Mouse (Mus musculus) kidney, adult 2 months (tissue): Measurements from ENCODE around the gene Ybx1. TPM values are rescaled to one million over a fixed set of nuclear protein-coding genes. Genes with fewer than 3 reads are reported as not detected.

ENCODE experiments used
- DNase-seq: peaks from one replicate; pipeline ENCODE4 v3.0.0; 2021
- H3K27ac ChIP-seq: fragments of 200-500 bp; 2 replicates; pipeline ENCODE4 v1.5.1; 2012; ENCODE audit warnings: low read depth, low read length, control low read depth, inconsistent platforms; ENCODE audit not compliant: insufficient read depth
- H3K27me3 ChIP-seq: fragments of 200-500 bp; replicated peaks from 2 replicates; pipeline ENCODE4 v1.6.1; 2012; ENCODE audit warnings: mild to moderate bottlenecking, moderate library complexity, low read length, inconsistent platforms; ENCODE audit not compliant: control insufficient read depth, insufficient read depth
- H3K36me3 ChIP-seq: fragments of 200-500 bp; 2 replicates; pipeline ENCODE4 v1.6.1; 2012; ENCODE audit warnings: mild to moderate bottlenecking, moderate library complexity, low read length, inconsistent platforms; ENCODE audit not compliant: control insufficient read depth, insufficient read depth
- H3K4me1 ChIP-seq: fragments of 200-500 bp; 2 replicates; pipeline ENCODE4 v1.6.1; 2011; ENCODE audit warnings: low read length; ENCODE audit not compliant: control insufficient read depth, insufficient read depth
- H3K4me3 ChIP-seq: fragments of 200-500 bp; 2 replicates; pipeline ENCODE4 v1.5.1; 2011; ENCODE audit warnings: mild to moderate bottlenecking, low read depth, low read length, control low read depth; ENCODE audit not compliant: insufficient read depth
- CTCF ChIP-seq: fragments of 200-500 bp; conservative IDR thresholded peaks from 2 replicates; pipeline ENCODE4 v1.5.1; 2011; ENCODE audit warnings: low read depth, mild to moderate bottlenecking, control low read depth, low read length, moderate library complexity, mixed read lengths; ENCODE audit not compliant: insufficient read depth, insufficient read length
- POLR2A ChIP-seq: fragments of 200-500 bp; IDR thresholded peaks from one replicate; pipeline ENCODE4 v1.6.1; 2011; ENCODE audit warnings: low read depth, low read length, control low read depth
- WGBS: fragments of 180-500 bp; shearing (Covaris S2); methylation state at CpG from one replicate; pipeline ENCODE4 v1.1.7; 2018; 5-methylcytosine and 5-hydroxymethylcytosine counted together
- polyA plus RNA-seq: library from polyadenylated mRNA; depleted of rRNA; stranded (reverse); fragments of >200 nt; gene quantifications from 2 replicates; pipeline ENCODE4 v1.2.3, GENCODE M21; 2012

Ybx1 gene
- polyA plus RNA-seq, 1 experiment, result 242 TPM

DNA sequence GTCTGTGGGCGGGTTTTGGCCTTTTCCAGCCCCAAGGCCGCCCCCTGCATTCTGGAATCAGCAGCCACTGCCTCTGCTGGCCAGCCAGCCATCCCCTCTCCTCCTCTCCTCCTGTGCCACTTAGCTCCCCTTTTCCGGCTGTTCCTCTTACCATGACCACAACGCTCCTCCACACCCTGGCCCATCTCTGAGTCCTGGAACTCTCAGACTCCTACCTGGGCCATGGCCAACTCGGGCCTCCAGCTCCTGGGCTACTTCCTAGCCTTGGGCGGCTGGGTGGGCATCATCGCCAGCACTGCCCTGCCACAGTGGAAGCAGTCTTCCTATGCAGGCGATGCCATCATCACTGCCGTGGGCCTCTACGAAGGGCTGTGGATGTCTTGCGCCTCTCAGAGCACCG is 39.1 kb downstream of the Ybx1 start, which contains the start of gene Cldn19:
Gene Cldn19 (plus strand): TSS at position 64 of the 400 bp plus-strand sequence.
- Histone ChIP-seq H3K27me3 (no peaks in the 10 kb centered on the region), H3K36me3 (no peaks in the 10 kb centered on the region), H3K4me1 (peaks cover 2% of the 10 kb centered on the region; the same call in 1 of the 2 replicates), H3K4me3 (peak within 1 kb of the TSS; percentile 55), H3K27ac (peak within 1 kb of the TSS; percentile 85)
- no peak for TF ChIP-seq POLR2A
- whole genome bisulfite sequencing, result 69% methylated on average over 12 of the region's 12 CpGs
- DNase-seq, result no peak

DNA sequence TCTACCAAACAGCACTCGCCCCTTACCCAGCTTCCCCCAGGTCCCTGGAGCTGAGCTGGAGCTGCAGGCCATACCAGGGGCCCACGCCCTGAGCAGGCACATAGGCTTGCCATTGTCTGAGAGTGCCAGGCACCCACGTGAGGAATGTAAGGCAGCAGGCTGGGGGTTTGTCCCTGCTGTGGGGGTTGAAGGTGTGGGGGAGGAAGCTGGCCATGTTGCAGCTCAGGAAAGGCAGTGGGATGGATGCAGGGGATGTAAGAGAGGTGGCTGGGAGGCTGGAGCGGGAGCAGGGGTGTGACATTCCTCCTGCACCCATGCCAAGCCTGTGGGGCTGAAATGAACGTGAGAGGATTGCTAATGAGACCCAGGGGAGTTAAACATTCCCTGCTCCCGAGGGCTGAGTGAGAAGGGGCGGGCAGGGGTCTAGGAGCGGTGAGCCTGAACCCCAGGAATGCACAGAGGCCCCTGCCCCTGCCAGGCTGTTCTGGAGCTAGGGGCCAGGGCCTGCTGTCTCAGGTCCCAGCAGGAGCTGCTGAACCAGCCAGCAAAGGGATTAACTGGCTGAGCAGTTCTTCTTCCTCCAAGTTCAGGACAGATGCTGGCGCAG is 40.3 kb downstream of the Ybx1 start:
- Histone ChIP-seq H3K27me3 (no peaks in the 10 kb centered on the region), H3K4me1 (no peaks in the 10 kb centered on the region), H3K36me3 (no peaks in the 10 kb centered on the region), H3K27ac (peak overlapping the region; percentile 85), H3K4me3 (no peak overlapping the region)
- TF ChIP-seq CTCF (no peak), POLR2A (no peak)
- peak; percentile 73 for DNase-seq
- 47% methylated on average over 9 of the region's 9 CpGs for WGBS

DNA sequence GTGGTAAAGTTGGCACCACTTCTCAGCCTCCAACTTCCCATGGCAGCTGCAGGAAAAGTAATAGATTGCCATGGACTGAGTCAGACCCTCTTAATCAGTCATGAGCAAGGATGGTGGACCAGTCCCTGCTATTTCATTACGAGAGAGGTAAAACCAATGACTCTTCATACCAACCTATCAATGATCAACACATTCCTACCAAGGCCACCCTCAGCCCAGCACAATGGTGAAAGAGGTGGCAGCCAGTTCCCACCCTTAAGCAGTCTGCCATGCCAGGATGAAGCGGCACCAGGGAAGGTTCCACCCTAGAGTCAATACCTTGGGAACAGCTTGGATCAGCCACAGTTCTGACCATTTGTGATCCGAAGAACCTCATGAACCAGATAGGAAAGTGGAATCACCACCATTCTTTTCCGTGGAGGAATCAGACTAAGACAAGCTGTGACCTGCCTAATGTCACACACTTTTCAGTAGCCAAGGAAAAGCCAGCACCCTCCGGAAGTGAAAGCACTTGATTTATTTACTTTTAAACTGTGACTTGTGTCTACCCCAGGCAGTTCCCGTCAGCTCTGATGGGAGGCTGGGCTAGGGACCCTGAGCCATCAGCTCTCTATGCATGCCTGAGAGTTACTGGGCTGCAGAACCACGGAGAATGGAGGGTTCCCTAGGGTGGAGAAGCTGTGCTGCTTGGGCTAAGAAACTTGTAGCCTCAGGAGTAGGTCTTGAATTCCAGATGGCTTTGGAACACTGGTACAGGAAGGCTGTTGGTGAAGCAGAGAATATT is 42.2 kb downstream of the Ybx1 start:
- Histone ChIP-seq H3K27ac (peak overlapping the region; percentile 61), H3K4me3 (no peak overlapping the region), H3K36me3 (no peaks in the 10 kb centered on the region), H3K27me3 (no peaks in the 10 kb centered on the region), H3K4me1 (no peaks in the 10 kb centered on the region)
- 42% methylated on average over 7 of the region's 7 CpGs for WGBS
- TF ChIP-seq POLR2A, result no peak
- TF ChIP-seq CTCF, result no peak
- peak; percentile 37 for DNase-seq

DNA sequence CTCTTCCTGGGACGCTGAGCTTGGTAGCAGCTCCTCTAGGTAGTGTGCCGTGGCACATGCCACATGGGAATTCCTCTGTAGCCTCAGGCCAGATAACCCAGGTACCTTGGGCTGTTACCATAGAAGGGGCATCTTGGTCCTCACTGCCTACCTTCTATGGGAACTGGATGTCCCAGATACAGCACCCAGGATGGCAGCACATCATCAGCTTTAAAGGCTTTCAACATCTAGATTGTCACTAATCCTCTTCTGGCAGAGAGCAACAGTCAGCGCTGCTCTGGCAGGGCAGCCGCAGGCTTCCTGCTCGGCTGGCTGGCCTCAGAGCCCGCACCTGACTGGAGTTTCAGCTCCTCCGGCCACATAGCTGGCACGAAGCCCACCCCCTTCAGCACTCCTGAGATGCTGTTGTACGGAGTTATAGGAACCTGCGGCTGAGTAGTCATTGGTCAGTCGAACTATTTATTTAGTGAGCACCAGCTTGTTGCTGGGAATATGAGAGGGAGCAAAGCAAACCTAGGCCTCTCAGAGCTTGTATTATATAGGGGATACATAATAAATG is 45.9 kb downstream of the Ybx1 start:
- DNase-seq, result peak; percentile 41
- H3K4me1 ChIP-seq, result 0 out of 2 replicates have a peak, but pooled peaks cover 3% of the 10 kb centered on the region
- no peak overlapping the region for H3K4me3 ChIP-seq
- WGBS, result 61% methylated on average over 11 of the region's 11 CpGs
- H3K27ac ChIP-seq, result no peak overlapping the region
- no peaks in the 10 kb centered on the region for H3K27me3 ChIP-seq
- no peak for TF ChIP-seq POLR2A
- H3K36me3 ChIP-seq, result no peaks in the 10 kb centered on the region

DNA sequence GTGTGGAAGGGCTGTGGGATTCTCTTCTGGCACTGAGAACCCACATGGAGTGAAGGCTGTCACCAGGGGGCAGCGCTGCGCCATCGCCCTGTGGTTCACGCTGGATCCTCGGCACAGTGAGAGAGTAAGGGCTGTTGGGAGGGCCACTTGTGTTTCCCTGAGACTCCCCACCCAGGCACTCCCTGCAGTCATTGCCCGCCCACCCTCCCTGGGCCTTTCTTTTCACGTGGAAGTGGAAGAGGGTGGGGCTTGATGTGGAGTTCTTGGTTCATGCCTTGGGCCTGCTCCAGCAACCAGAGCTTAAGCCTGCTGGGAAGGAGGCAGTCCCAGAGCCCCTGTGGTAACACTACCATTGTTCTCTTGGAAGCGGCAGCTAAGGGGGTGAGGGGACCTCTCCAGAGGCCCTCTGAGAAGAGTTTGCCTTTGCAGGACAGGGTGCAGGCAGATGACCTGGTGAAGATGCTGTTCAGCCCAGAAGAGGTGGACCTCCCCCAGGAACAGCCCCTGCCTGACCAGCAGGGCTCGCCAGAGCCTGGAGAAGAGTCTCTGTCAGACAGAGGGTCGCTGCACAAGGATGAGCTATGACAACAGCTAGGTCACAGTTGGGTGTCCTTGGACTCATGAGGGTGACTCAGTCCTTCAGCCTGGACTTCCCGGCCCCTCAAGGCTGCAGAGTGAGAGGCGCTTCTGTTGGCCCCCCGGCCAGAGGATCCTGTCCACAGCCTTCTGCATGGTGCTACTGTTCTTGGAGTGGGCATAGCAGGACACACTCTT is 46.8 kb downstream of the Ybx1 start:
- no peak overlapping the region for H3K4me3 ChIP-seq
- WGBS, result 40% methylated on average over 13 of the region's 13 CpGs
- H3K4me1 ChIP-seq, result 0 out of 2 replicates have a peak, but pooled peaks cover 3% of the 10 kb centered on the region
- no peaks in the 10 kb centered on the region for H3K36me3 ChIP-seq
- peak; percentile 90 for TF ChIP-seq CTCF
- no peak for TF ChIP-seq POLR2A
- peak; percentile 84 for DNase-seq
- no peaks in the 10 kb centered on the region for H3K27me3 ChIP-seq
- H3K27ac ChIP-seq, result 0 out of 2 replicates have a peak overlapping the region, but pooled peaks have one; percentile 6

DNA sequence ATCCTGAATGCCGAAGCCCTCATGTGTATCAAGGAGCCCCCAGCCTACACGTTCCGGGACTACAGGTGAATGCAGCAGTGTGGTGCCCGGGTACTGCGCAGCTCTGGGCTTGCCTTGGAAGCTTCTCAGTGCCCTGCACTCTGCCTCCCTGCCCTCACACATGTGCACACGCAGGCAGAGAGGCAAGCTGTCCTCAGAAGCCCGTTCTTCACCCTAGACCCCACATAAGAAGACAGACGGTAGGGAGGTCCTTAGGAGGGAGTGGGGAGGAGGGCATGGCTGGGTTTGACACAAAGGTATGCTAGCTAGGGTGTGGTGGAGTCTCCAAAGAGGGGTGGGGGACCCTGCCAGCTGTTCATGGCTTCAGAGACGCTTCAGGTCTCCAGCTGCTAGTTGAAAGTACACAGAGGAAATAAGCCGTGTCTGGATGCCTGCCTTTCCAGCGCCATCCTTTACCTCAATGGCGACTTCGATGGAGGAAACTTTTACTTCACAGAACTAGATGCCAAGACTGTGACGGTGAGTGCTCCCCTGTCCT is 47.6 kb downstream of the Ybx1 start:
- Histone ChIP-seq H3K4me1 (0 out of 2 replicates have a peak, but pooled peaks cover 3% of the 10 kb centered on the region), H3K27ac (no peak overlapping the region), H3K27me3 (no peaks in the 10 kb centered on the region), H3K36me3 (no peaks in the 10 kb centered on the region), H3K4me3 (no peak overlapping the region)
- no peak for DNase-seq
- 78% methylated on average over 14 of the region's 14 CpGs for WGBS
- TF ChIP-seq CTCF (no peak), POLR2A (no peak)
